Mouse (Mus musculus): ENCODE data around the gene Gm28044. TPM values are rescaled to one million over a fixed set of nuclear protein-coding genes. Genes with fewer than 3 reads are reported as not detected.

Gm28044 gene
- not detected for polyA plus RNA-seq (2014; fragmentation: Illumina TruSeq; extraction: RNeasy Lipid Tissue Mini Kit (QIAGEN cat#74804); ENCODE audit: low read depth, low replicate concordance)

DNA sequence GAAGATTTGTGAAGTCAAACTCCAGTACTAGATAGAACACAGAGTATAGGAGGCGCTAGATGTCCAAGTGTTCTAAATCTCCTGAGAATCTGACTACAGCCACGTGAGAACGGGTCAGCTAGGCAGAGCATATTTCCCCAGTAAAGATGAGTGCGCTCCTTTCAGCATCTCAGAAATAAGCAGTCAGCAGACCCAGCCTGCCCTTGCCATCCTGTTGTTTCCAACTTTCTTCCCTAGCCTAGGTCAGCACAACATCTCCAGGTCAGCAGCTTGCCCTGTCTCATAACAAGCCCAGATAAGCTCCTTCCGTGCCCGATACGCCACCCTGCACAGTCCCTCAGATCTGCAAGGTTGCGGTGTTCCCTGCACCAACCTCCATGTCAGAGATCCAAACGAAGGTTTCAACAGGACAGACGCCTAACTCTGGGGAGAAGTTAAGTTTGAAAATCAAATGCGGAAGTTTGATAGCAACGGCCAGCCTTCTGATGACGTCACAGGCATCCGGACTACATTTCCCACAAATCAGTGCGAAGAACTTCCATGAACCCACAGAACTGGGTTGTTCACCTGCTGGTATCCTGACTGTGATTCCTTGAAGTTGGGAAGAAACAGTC, at the start of gene Gm28044, which contains the start of gene Zfp953:
Gm28044 (minus strand) TSS at position 406 of the 614 bp plus-strand sequence.
Zfp953 (minus strand) TSS at position 475 of the 614 bp plus-strand sequence.

GRCm38 (mm10) chr13:67399183-67399903, 39.0 kb upstream of the Gm28044 start, which contains the start of gene Zfp429:
Gene Zfp429, minus strand, starts transcription at chr13:67399819.

GRCm38 (mm10) chr13:67375050-67375911, 14.9 kb upstream of the Gm28044 start, which contains the start of the genes Gm28041 and Zfp456:
Gene Gm28041, minus strand, starts transcription at chr13:67375733.
Gene Zfp456, minus strand, starts transcription at chr13:67375810.

DNA sequence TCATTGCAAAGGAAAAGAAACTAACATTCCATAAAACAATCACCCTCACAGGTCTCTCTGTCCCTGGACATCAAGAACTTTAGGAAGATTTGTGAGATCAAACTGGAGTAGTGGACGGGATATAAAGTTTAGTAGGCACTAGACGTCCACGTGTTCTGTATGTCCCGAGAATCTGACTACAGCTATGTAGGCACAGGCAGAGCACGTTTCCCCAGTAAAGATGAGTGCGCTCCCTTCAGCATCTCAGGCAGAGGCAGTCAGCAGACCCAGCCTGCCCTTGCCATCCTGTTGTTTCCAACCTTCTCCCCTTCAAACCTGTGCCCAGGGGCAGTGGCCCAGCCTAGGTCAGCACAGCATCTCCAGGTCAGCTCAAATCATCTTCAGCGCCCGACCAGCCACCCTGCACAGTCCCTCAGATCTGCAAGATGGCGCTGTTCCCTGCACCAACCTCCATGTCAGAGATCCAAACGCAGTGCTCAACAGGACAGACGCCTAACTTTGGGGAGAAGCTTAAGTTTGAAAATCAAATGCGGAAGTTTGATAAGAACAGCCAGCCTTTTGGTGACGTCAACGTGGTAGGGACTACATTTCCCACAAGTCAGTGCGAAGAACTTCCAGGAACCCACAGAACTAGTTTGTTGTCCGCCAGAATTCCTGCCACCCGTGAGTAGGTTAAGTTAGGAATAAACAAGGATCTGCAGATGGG, 28.2 kb downstream of the Gm28044 start, which contains the start of gene Zfp595:
Zfp595 (minus strand) TSS at position 552 of the 706 bp plus-strand sequence.

DNA sequence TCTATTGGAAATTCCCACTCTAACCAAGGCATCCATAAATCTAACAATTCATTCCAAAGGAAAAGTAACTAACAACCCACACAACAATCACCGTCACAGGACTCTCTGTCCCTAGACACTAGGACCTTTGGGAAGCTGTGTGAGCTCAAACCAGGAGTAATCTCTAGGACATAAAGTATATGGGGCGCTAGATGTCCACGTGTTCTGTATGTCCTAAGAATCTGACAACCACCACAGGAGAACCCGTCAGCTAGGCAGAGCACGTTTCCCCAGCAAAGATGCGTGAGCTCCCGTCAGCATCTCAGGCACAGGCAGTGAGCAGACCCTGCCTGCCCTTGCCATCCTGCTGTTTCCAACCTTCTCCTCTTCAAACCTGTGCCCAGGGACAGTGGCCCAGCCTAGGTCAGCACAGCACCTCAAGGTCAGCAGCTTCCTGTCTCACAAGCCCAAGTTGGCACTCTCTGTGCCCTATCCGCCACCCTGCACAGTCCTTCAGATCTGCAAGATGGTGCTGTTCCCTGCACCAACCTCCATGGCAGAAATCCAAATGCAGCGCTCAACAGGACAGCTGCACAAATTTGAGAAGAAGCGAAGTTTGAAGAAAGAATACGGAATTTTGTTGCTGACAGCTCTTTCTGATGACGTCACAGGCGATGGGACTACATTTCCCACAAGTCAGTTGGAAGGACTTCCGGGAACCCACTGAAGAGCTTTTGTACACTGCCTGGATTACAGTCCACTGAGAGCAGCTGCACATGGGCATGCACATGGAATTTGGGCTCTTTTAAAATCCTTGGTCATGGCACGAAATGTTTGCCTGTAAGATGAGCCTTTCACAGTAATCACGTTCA, 54.3 kb downstream of the Gm28044 start, which contains the start of gene Zfp457:
Zfp457 (minus strand) TSS at position 664 of the 851 bp plus-strand sequence.

GRCm38 (mm10) chr13:67278314-67278713, 82.0 kb downstream of the Gm28044 start, which contains the start of gene Zfp458:
Gene Zfp458, minus strand, starts transcription at chr13:67278466.

Other genes with a start within 250 kb of the Gm28044 start
- 2.8 TPM for gene Rslcan18, start 244.3 kb downstream of the Gm28044 start, polyA plus RNA-seq (2014; fragmentation: Illumina TruSeq; extraction: RNeasy Lipid Tissue Mini Kit (QIAGEN cat#74804); ENCODE audit: low read depth, low replicate concordance)
- gene Zfp759, start 238.9 kb downstream of the Gm28044 start, polyA plus RNA-seq (2014; fragmentation: Illumina TruSeq; extraction: RNeasy Lipid Tissue Mini Kit (QIAGEN cat#74804); ENCODE audit: low read depth, low replicate concordance): 16.3 TPM
- gene Rsl1, start 187.4 kb downstream of the Gm28044 start, polyA plus RNA-seq (2014; fragmentation: Illumina TruSeq; extraction: RNeasy Lipid Tissue Mini Kit (QIAGEN cat#74804); ENCODE audit: low read depth, low replicate concordance): 16.8 TPM
- gene Zfp455, start 166.0 kb downstream of the Gm28044 start, polyA plus RNA-seq (2014; fragmentation: Illumina TruSeq; extraction: RNeasy Lipid Tissue Mini Kit (QIAGEN cat#74804); ENCODE audit: low read depth, low replicate concordance): 5.5 TPM
- gene Zfp458, start 82.1 kb downstream of the Gm28044 start, polyA plus RNA-seq (2014; fragmentation: Illumina TruSeq; extraction: RNeasy Lipid Tissue Mini Kit (QIAGEN cat#74804); ENCODE audit: low read depth, low replicate concordance): 9.5 TPM
- gene Zfp457, start 54.1 kb downstream of the Gm28044 start, polyA plus RNA-seq (2014; fragmentation: Illumina TruSeq; extraction: RNeasy Lipid Tissue Mini Kit (QIAGEN cat#74804); ENCODE audit: low read depth, low replicate concordance): 2.1 TPM
- 16.5 TPM for gene Zfp595, start 28.0 kb downstream of the Gm28044 start, polyA plus RNA-seq (2014; fragmentation: Illumina TruSeq; extraction: RNeasy Lipid Tissue Mini Kit (QIAGEN cat#74804); ENCODE audit: low read depth, low replicate concordance)
- gene Zfp953, start 69 bp upstream of the Gm28044 start, polyA plus RNA-seq (2014; fragmentation: Illumina TruSeq; extraction: RNeasy Lipid Tissue Mini Kit (QIAGEN cat#74804); ENCODE audit: low read depth, low replicate concordance): 12.6 TPM
- gene Gm28041, start 15.2 kb upstream of the Gm28044 start, polyA plus RNA-seq (2014; fragmentation: Illumina TruSeq; extraction: RNeasy Lipid Tissue Mini Kit (QIAGEN cat#74804); ENCODE audit: low read depth, low replicate concordance): not detected
- gene Zfp456, start 15.3 kb upstream of the Gm28044 start, polyA plus RNA-seq (2014; fragmentation: Illumina TruSeq; extraction: RNeasy Lipid Tissue Mini Kit (QIAGEN cat#74804); ENCODE audit: low read depth, low replicate concordance): 7.3 TPM
- 16.3 TPM for gene Zfp429, start 39.3 kb upstream of the Gm28044 start, polyA plus RNA-seq (2014; fragmentation: Illumina TruSeq; extraction: RNeasy Lipid Tissue Mini Kit (QIAGEN cat#74804); ENCODE audit: low read depth, low replicate concordance)
- 3.8 TPM for gene Zfp459, start 60.9 kb upstream of the Gm28044 start, polyA plus RNA-seq (2014; fragmentation: Illumina TruSeq; extraction: RNeasy Lipid Tissue Mini Kit (QIAGEN cat#74804); ENCODE audit: low read depth, low replicate concordance)
- gene Zfp874a, start 91.1 kb upstream of the Gm28044 start, polyA plus RNA-seq (2014; fragmentation: Illumina TruSeq; extraction: RNeasy Lipid Tissue Mini Kit (QIAGEN cat#74804); ENCODE audit: low read depth, low replicate concordance): 86.6 TPM
- gene Zfp874b, start 123.7 kb upstream of the Gm28044 start, polyA plus RNA-seq (2014; fragmentation: Illumina TruSeq; extraction: RNeasy Lipid Tissue Mini Kit (QIAGEN cat#74804); ENCODE audit: low read depth, low replicate concordance): 39.0 TPM
- gene Zfp58, start 140.0 kb upstream of the Gm28044 start, polyA plus RNA-seq (2014; fragmentation: Illumina TruSeq; extraction: RNeasy Lipid Tissue Mini Kit (QIAGEN cat#74804); ENCODE audit: low read depth, low replicate concordance): 26.0 TPM
- gene Gm26965, start 165.6 kb upstream of the Gm28044 start, polyA plus RNA-seq (2014; fragmentation: Illumina TruSeq; extraction: RNeasy Lipid Tissue Mini Kit (QIAGEN cat#74804); ENCODE audit: low read depth, low replicate concordance): not detected
- 23.8 TPM for gene Zfp87, start 165.6 kb upstream of the Gm28044 start, polyA plus RNA-seq (2014; fragmentation: Illumina TruSeq; extraction: RNeasy Lipid Tissue Mini Kit (QIAGEN cat#74804); ENCODE audit: low read depth, low replicate concordance)
- 23.0 TPM for gene Zfp748, start 193.3 kb upstream of the Gm28044 start, polyA plus RNA-seq (2014; fragmentation: Illumina TruSeq; extraction: RNeasy Lipid Tissue Mini Kit (QIAGEN cat#74804); ENCODE audit: low read depth, low replicate concordance)
- gene Zfp729b, start 249.2 kb upstream of the Gm28044 start, polyA plus RNA-seq (2014; fragmentation: Illumina TruSeq; extraction: RNeasy Lipid Tissue Mini Kit (QIAGEN cat#74804); ENCODE audit: low read depth, low replicate concordance): 34.3 TPM